Mouse (Mus musculus) kidney, adult 2 months (tissue): ENCODE data around the gene Lrp8. TPM values are rescaled to one million over a fixed set of nuclear protein-coding genes. Genes with fewer than 3 reads are reported as not detected.

Experiments
- DNase-seq: peaks from one replicate; pipeline ENCODE4 v3.0.0; 2021
- H3K27ac ChIP-seq: fragments of 200-500 bp; 2 replicates; pipeline ENCODE4 v1.5.1; 2012; ENCODE audit warnings: low read depth, low read length, control low read depth, inconsistent platforms; ENCODE audit not compliant: insufficient read depth
- H3K27me3 ChIP-seq: fragments of 200-500 bp; replicated peaks from 2 replicates; pipeline ENCODE4 v1.6.1; 2012; ENCODE audit warnings: mild to moderate bottlenecking, moderate library complexity, low read length, inconsistent platforms; ENCODE audit not compliant: control insufficient read depth, insufficient read depth
- H3K36me3 ChIP-seq: fragments of 200-500 bp; 2 replicates; pipeline ENCODE4 v1.6.1; 2012; ENCODE audit warnings: mild to moderate bottlenecking, moderate library complexity, low read length, inconsistent platforms; ENCODE audit not compliant: control insufficient read depth, insufficient read depth
- H3K4me1 ChIP-seq: fragments of 200-500 bp; 2 replicates; pipeline ENCODE4 v1.6.1; 2011; ENCODE audit warnings: low read length; ENCODE audit not compliant: control insufficient read depth, insufficient read depth
- H3K4me3 ChIP-seq: fragments of 200-500 bp; 2 replicates; pipeline ENCODE4 v1.5.1; 2011; ENCODE audit warnings: mild to moderate bottlenecking, low read depth, low read length, control low read depth; ENCODE audit not compliant: insufficient read depth
- CTCF ChIP-seq: fragments of 200-500 bp; conservative IDR thresholded peaks from 2 replicates; pipeline ENCODE4 v1.5.1; 2011; ENCODE audit warnings: low read depth, mild to moderate bottlenecking, control low read depth, low read length, moderate library complexity, mixed read lengths; ENCODE audit not compliant: insufficient read depth, insufficient read length
- POLR2A ChIP-seq: fragments of 200-500 bp; IDR thresholded peaks from one replicate; pipeline ENCODE4 v1.6.1; 2011; ENCODE audit warnings: low read depth, low read length, control low read depth
- WGBS: fragments of 180-500 bp; shearing (Covaris S2); methylation state at CpG from one replicate; pipeline ENCODE4 v1.1.7; 2018; 5-methylcytosine and 5-hydroxymethylcytosine counted together
- polyA plus RNA-seq: library from polyadenylated mRNA; depleted of rRNA; stranded (reverse); fragments of >200 nt; gene quantifications from 2 replicates; pipeline ENCODE4 v1.2.3, GENCODE M21; 2012

The Lrp8 gene
- polyA plus RNA-seq, 1 experiment, result 2.8 TPM

DNA sequence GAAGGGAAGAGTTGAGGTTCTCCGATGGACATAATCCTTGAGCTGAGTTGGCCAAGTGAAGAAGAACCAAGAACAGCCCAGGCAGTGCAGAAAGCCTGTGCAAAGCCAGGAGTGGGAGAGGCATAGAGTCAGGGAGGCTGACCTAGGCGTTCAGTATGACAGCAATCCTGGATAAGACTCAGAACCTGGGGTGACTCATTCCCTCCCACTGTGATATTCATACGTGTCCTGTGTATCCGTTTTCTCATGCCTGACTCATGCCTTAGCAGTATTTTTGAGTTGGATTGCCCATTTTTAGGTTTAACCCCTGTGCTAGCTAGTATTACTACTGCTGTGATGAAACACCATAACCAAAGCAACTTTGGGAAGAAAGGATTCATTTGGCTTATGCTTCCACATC, 62.8 kb downstream of the Lrp8 start:
- no peak overlapping the region for H3K4me3 ChIP-seq

DNA sequence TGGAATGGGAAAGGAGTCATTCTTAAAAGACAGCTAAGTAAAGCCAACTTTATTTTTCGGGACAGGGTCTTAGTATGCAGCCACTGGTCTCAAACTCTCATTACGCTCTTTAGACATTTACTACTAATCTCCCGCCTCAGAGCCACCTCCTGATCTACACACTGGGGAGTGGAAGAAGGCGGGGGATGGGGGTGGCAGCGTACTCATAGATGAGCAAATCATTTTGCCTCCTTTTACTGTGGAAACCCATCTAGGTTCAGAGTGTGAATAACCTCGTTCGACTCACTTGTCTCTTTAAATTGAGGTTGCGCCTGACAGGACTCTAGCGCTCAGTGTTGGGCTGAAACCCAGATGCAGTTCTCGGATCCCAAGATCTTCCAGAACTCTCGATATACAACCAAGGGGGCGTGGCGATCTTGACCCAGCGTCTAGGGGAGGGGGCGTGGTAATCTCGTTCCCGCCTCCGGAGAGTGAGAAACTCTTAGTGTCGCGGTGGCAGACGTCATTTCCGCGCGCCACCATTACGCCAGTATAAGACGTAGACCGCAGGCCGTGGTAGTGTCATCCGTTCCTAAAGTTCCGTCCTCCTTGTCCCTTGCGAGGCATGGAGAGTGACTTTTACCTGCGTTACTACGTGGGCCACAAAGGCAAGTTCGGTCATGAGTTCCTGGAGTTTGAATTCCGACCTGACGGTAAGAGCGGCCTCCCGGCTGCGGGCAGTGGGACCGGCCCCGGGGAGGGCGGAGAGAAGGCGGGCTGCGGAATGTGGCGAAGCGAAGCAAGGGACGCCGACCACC, 77.4 kb downstream of the Lrp8 start, which contains the start of gene Magoh:
Magoh (plus strand) TSS at position 502 of the 797 bp plus-strand sequence.
- peak within 1 kb of the TSS; percentile 100 for H3K4me3 ChIP-seq
- peak; percentile 98 for DNase-seq
- peak within 1 kb of the TSS; percentile 75 for H3K27ac ChIP-seq
- 2% methylated on average over 48 of the region's 48 CpGs for WGBS
- H3K27me3 ChIP-seq, result no peaks in the 10 kb centered on the region
- H3K4me1 ChIP-seq, result peaks cover 7% of the 10 kb centered on the region
- H3K36me3 ChIP-seq, result no peaks in the 10 kb centered on the region
- TF ChIP-seq POLR2A (peak; percentile 90), CTCF (no peak)

More for the DNA sequence above, 62.8 kb downstream of the Lrp8 start:
- DNase-seq, result no peak
- Histone ChIP-seq H3K4me1 (no peaks in the 10 kb centered on the region), H3K36me3 (no peaks in the 10 kb centered on the region), H3K27me3 (no peaks in the 10 kb centered on the region), H3K27ac (no peak overlapping the region)
- WGBS, result 90% methylated on average over 4 of the region's 4 CpGs
- TF ChIP-seq CTCF, result no peak
- TF ChIP-seq POLR2A, result no peak

DNA sequence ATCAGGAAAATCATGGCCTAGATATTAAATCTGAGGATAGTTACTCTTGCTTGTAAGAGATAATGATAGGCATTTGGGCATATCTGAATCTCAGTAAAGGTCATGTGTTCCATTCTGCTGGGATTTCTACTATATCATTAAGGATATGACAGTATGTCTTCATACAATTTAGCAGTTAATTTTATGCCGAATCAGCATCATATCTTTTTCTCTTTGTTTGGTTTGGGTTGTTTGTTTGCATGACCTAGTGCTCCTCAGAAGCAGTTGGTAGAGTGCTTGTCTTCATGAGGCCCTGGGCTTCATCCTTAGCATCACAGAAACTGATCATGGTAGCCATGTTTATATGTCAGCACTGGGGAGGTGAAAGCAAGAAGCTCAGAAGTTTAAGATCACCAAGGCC, 79.6 kb downstream of the Lrp8 start:
- no peak for TF ChIP-seq POLR2A
- no peak for TF ChIP-seq CTCF
- Histone ChIP-seq H3K36me3 (no peaks in the 10 kb centered on the region; the same call in 1 of the 2 replicates), H3K27ac (no peak overlapping the region), H3K4me3 (no peak overlapping the region), H3K4me1 (peaks cover 7% of the 10 kb centered on the region), H3K27me3 (no peaks in the 10 kb centered on the region)
- 90% methylated on average over 1 of the region's 1 CpGs for WGBS
- DNase-seq, result no peak

GRCm38 (mm10) chr4:107886371-107886770, 84.3 kb downstream of the Lrp8 start:
- DNase-seq, result no peak
- TF ChIP-seq POLR2A (no peak), CTCF (no peak)
- H3K36me3 ChIP-seq, result no peaks in the 10 kb centered on the region; the same call in 1 of the 2 replicates
- no peak overlapping the region for H3K4me3 ChIP-seq
- no peaks in the 10 kb centered on the region for H3K27me3 ChIP-seq
- peaks cover 2% of the 10 kb centered on the region; the same call in 1 of the 2 replicates for H3K4me1 ChIP-seq
- H3K27ac ChIP-seq, result no peak overlapping the region
- 80% methylated on average over 7 of the region's 7 CpGs for WGBS

DNA sequence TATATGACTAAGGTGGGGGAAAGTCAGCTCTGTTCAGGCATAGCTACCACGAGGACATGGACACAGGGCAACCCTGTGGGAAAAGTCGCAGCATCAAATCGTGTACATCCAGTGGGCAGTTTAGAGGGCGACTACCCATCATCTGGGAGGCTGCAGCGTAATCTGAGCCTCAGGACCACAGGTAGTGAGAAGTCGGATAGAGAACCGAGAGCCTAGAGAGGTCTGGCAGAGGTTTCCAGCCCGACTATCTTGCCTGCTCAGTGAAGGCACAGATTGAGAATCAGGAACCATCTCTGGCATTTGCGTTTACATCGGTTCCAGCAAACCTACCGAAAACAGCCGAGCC, 87.3 kb downstream of the Lrp8 start:
- Histone ChIP-seq H3K27me3 (no peaks in the 10 kb centered on the region), H3K36me3 (no peaks in the 10 kb centered on the region; the same call in 1 of the 2 replicates), H3K4me3 (peak overlapping the region; percentile 72), H3K4me1 (peaks cover 2% of the 10 kb centered on the region; the same call in 1 of the 2 replicates), H3K27ac (peak overlapping the region; percentile 49)
- DNase-seq, result no peak
- WGBS, result under 1% methylated on average over 12 of the region's 12 CpGs
- TF ChIP-seq POLR2A (no peak), CTCF (no peak)

GRCm38 (mm10) chr4:107889731-107890432, 87.8 kb downstream of the Lrp8 start, which contains the start of gene 0610037L13Rik:
Gene 0610037L13Rik, plus strand, starts transcription at chr4:107889813.
- peak within 1 kb of the TSS; percentile 72 for H3K4me3 ChIP-seq
- H3K36me3 ChIP-seq, result no peaks in the 10 kb centered on the region; the same call in 1 of the 2 replicates
- TF ChIP-seq POLR2A, result peak; percentile 75
- TF ChIP-seq CTCF, result no peak
- no peaks in the 10 kb centered on the region for H3K27me3 ChIP-seq
- H3K27ac ChIP-seq, result peak within 1 kb of the TSS; percentile 49
- peak; percentile 98 for DNase-seq
- H3K4me1 ChIP-seq, result peaks cover 2% of the 10 kb centered on the region; the same call in 1 of the 2 replicates
- under 1% methylated on average over 48 of the region's 48 CpGs for WGBS

- no peak for TF ChIP-seq POLR2A
- TF ChIP-seq CTCF, result peak; percentile 30; the same call in 1 of the 2 replicates
- peak; percentile 19 for DNase-seq
- WGBS, result 76% methylated on average over 2 of the region's 2 CpGs
Measured at GRCm38 (mm10) chr4:107892663-107893062, 90.6 kb downstream of the Lrp8 start.

More at GRCm38 (mm10) chr4:107892663-107893062, 90.6 kb downstream of the Lrp8 start:
- H3K4me3 ChIP-seq, result no peak overlapping the region
- no peaks in the 10 kb centered on the region for H3K27me3 ChIP-seq
- H3K36me3 ChIP-seq, result no peaks in the 10 kb centered on the region
- no peak overlapping the region for H3K27ac ChIP-seq
- H3K4me1 ChIP-seq, result peaks cover 2% of the 10 kb centered on the region; the same call in 1 of the 2 replicates
